Mouse (Mus musculus) kidney, adult 2 months (tissue): ENCODE measurements around the gene Gm10203.

ENCODE experiments used
- CTCF ChIP-seq: fragments of 200-500 bp; conservative IDR thresholded peaks from 2 replicates; pipeline ENCODE4 v1.5.1; 2011; ENCODE audit warnings: low read depth, mild to moderate bottlenecking, control low read depth, low read length, moderate library complexity, mixed read lengths; ENCODE audit not compliant: insufficient read depth, insufficient read length
- POLR2A ChIP-seq: fragments of 200-500 bp; IDR thresholded peaks from one replicate; pipeline ENCODE4 v1.6.1; 2011; ENCODE audit warnings: low read depth, low read length, control low read depth

GRCm38 (mm10) chr6:149097276-149097675, 32.7 kb upstream of the Gm10203 start:
- TF ChIP-seq CTCF (no peak), POLR2A (no peak)
